Mouse (Mus musculus) liver, adult 2 months (tissue): ENCODE results near the gene Gpr153. TPM values are rescaled to one million over a fixed set of nuclear protein-coding genes. Genes with fewer than 3 reads are reported as not detected.

Experiments used
- DNase-seq: peaks from one replicate; pipeline ENCODE4 v3.0.0-alpha.2; 2011; ENCODE audit warnings: low read depth, low spot score; ENCODE audit errors: extremely low read depth
- H3K27ac ChIP-seq: fragments of 200-500 bp; replicated peaks from 2 replicates; pipeline ENCODE4 v1.5.1; 2012; ENCODE audit warnings: low read depth, mild to moderate bottlenecking, control low read depth, inconsistent platforms, low read length; ENCODE audit not compliant: insufficient read depth
- H3K27me3 ChIP-seq: fragments of 200-500 bp; 2 replicates; pipeline ENCODE4 v1.6.1; 2012; ENCODE audit warnings: mild to moderate bottlenecking, moderate library complexity, low read length, inconsistent platforms; ENCODE audit not compliant: control insufficient read depth, insufficient read depth
- H3K36me3 ChIP-seq: fragments of 200-500 bp; 2 replicates; pipeline ENCODE4 v1.6.1; 2012; ENCODE audit warnings: low read length, inconsistent platforms; ENCODE audit not compliant: control insufficient read depth, insufficient read depth
- H3K4me1 ChIP-seq: fragments of 200-500 bp; 2 replicates; pipeline ENCODE4 v1.6.1; 2011; ENCODE audit warnings: low read length; ENCODE audit not compliant: control insufficient read depth, insufficient read depth
- H3K4me3 ChIP-seq: fragments of 200-500 bp; 2 replicates; pipeline ENCODE4 v1.5.1; 2011; ENCODE audit warnings: low read depth, mild to moderate bottlenecking, control low read depth, low read length, moderate library complexity; ENCODE audit not compliant: insufficient read depth
- H3K79me2 ChIP-seq: fragments of 200-500 bp; 2 replicates; pipeline ENCODE4 v1.6.1; 2012; ENCODE audit warnings: inconsistent platforms, mild to moderate bottlenecking, low read length, moderate library complexity; ENCODE audit not compliant: control insufficient read depth, insufficient read depth
- H3K9ac ChIP-seq: fragments of 200-500 bp; 2 replicates; pipeline ENCODE4 v1.6.1; 2012; ENCODE audit warnings: low read depth, mild to moderate bottlenecking, control low read depth, inconsistent platforms, low read length
- CTCF ChIP-seq: fragments of 200-500 bp; IDR thresholded peaks from 2 replicates; pipeline ENCODE4 v1.5.1; 2011; ENCODE audit warnings: low read depth, low read length, control low read depth
- POLR2A ChIP-seq: fragments of 200-500 bp; IDR thresholded peaks from 2 replicates; pipeline ENCODE4 v1.6.1; 2011; ENCODE audit warnings: low read length, control low read depth; ENCODE audit not compliant: insufficient read depth; ENCODE audit errors: extremely low read depth
- WGBS: fragments of 180-500 bp; shearing (Covaris S2); methylation state at CpG from one replicate; pipeline ENCODE4 v1.1.7; 2018; 5-methylcytosine and 5-hydroxymethylcytosine counted together
- polyA plus RNA-seq: library from polyadenylated mRNA; depleted of rRNA; stranded (reverse); fragments of >200 nt; gene quantifications from 2 replicates; pipeline ENCODE4 v1.2.3, GENCODE M21; 2012
- total RNA-seq: library from RNA; depleted of rRNA; stranded (reverse); fragments of >200 nt; gene quantifications from 2 replicates; pipeline ENCODE4 v1.2.3, GENCODE M21; 2014

The Gpr153 gene
- total and polyA plus RNA-seq, 2 experiments: 0.46 to 1.1 TPM

DNA sequence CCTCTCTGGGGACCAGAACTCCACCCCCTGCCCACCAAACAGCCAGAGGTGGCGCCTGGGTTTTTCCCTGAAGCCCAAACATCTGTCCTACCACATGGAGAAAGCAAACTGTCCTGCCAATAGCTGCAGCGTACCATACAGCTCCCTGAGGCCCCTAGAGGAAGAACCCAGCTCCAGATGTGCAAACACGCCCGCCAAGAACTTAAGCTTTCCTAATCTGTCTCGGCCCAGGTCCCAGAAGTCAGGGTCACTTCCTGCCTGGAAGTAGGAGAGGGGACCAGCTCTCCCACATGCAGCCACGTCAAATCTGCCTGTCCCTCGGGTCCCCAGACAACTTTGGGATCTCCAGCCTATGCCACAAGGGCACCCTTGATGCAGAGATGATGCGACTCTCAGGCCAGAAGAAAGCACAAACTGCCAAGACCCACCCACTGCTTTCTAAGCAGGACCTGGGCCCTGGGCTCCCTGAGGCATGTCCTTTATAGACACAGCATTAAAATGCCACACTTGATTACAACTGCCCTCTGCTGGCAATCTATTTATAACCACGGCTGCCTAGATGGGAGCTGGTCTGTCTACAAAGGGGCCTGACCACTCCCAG, 1.5 kb upstream of the Gpr153 start:
- peak; percentile 15 for DNase-seq
- 68% methylated on average over 9 of the region's 9 CpGs for WGBS

DNA sequence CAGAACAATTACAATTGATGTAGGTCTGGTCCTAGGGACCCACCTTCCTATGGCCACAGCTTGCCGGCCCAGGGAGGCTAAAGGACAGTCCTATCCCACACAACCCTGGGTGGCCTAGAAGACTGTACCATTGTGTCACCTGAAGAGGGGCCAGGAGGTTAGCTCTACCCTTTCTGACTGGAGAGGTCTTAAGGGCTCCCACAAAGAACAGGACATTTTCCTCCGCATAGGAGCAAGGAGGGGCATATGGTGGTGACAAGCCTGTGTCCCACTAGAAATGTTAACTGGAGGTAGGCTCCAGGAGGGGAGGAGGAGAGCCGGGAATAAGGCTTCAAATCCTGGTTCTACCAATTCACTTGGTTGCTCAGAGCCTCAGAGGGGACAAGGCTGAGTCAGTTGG, 841 bp upstream of the Gpr153 start:
- no peak for TF ChIP-seq CTCF
- no peak for TF ChIP-seq POLR2A
- H3K36me3 ChIP-seq: no peaks in the 10 kb centered on the region
- H3K79me2 ChIP-seq: no peaks in the 10 kb centered on the region
- H3K9ac ChIP-seq: no peak overlapping the region
- H3K4me3 ChIP-seq: no peak overlapping the region
- WGBS: 76% methylated on average over 3 of the region's 3 CpGs
- H3K27me3 ChIP-seq: no peaks in the 10 kb centered on the region
- H3K27ac ChIP-seq: no peak overlapping the region
- H3K4me1 ChIP-seq: no peaks in the 10 kb centered on the region
- no peak for DNase-seq

More for the DNA sequence above, 1.5 kb upstream of the Gpr153 start:
- Histone ChIP-seq H3K4me1 (no peaks in the 10 kb centered on the region), H3K36me3 (no peaks in the 10 kb centered on the region), H3K9ac (no peak overlapping the region), H3K27me3 (no peaks in the 10 kb centered on the region), H3K4me3 (no peak overlapping the region), H3K27ac (no peak overlapping the region), H3K79me2 (no peaks in the 10 kb centered on the region)
- TF ChIP-seq POLR2A: no peak
- no peak for TF ChIP-seq CTCF

GRCm38 (mm10) chr4:152274681-152275131, 674 bp downstream of the Gpr153 start:
- Histone ChIP-seq H3K27me3 (no peaks in the 10 kb centered on the region), H3K27ac (no peak overlapping the region), H3K4me3 (peak overlapping the region; percentile 37; the same call in 1 of the 2 replicates), H3K9ac (no peak overlapping the region), H3K4me1 (no peaks in the 10 kb centered on the region), H3K79me2 (no peaks in the 10 kb centered on the region), H3K36me3 (no peaks in the 10 kb centered on the region)
- DNase-seq: no peak
- no peak for TF ChIP-seq CTCF
- no peak for TF ChIP-seq POLR2A
- WGBS: 11% methylated on average over 20 of the region's 20 CpGs

- no peaks in the 10 kb centered on the region for H3K79me2 ChIP-seq
- no peaks in the 10 kb centered on the region for H3K4me1 ChIP-seq
- no peak overlapping the region for H3K9ac ChIP-seq
- no peak for DNase-seq
- peak; percentile 70 for TF ChIP-seq CTCF
- no peak for TF ChIP-seq POLR2A
- WGBS: 64% methylated on average over 10 of the region's 10 CpGs
- H3K4me3 ChIP-seq: no peak overlapping the region
- H3K27me3 ChIP-seq: peaks cover 4% of the 10 kb centered on the region; the same call in 1 of the 2 replicates
- no peak overlapping the region for H3K27ac ChIP-seq
- no peaks in the 10 kb centered on the region for H3K36me3 ChIP-seq
Measured at GRCm38 (mm10) chr4:152276389-152277347, 2.6 kb downstream of the Gpr153 start.

DNA sequence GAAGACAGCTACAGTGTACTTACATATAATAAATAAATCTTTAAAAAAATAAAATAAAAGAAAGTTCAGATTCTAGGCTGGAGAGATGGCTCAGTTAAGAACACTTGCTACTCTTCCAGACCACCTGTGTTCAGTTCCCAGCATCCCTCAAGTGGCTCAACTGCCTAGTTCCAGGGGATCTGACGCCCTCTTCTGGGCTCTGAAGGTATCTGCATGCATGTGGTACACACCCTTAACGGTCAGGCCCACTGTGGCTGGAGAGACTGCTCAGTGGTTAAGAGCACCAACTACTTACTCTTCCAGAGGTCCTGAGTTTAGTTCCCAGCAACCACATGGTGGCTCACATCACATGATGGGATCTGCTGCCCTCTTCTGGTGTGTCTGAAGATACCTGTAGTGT, 3.9 kb downstream of the Gpr153 start:
- no peaks in the 10 kb centered on the region for H3K36me3 ChIP-seq
- no peaks in the 10 kb centered on the region for H3K79me2 ChIP-seq
- 69% methylated on average over 2 of the region's 2 CpGs for WGBS
- DNase-seq: no peak
- H3K4me1 ChIP-seq: no peaks in the 10 kb centered on the region
- H3K27me3 ChIP-seq: peaks cover 9% of the 10 kb centered on the region
- TF ChIP-seq CTCF: no peak
- TF ChIP-seq POLR2A: no peak
- no peak overlapping the region for H3K9ac ChIP-seq
- H3K27ac ChIP-seq: no peak overlapping the region
- H3K4me3 ChIP-seq: no peak overlapping the region
